29 mouse cellular contexts compared by ENCODE assay signal in genomic region chr15:96325726-96326328, GRCm38 (mm10). TPM values are rescaled to one million over a fixed set of nuclear protein-coding genes. Genes with fewer than 3 reads are reported as not detected.
DNase-seq lines count a peak whose midpoint lies in the region; ATAC-seq and TF ChIP-seq lines count a peak whose summit lies in the region.
"Had no signal": no experiment of that assay in that cellular context is flagged by ENCODE, and none has a peak within 500 bp of the region (broad histone marks: within the 10 kb centered on the region; RNA-seq: fewer than 3 reads in every experiment).

No protein-coding gene starts in this region.

- 0 out of 2 replicates have a peak overlapping the region, but pooled peaks have one; percentile 6 for H3K4me2 ChIP-seq in lung, embryonic 16.5 days (ENCODE audit: low read depth, low read length)
- H3K4me2 ChIP-seq in midbrain, embryonic 11.5 days: no peak overlapping the region
- no peak overlapping the region for H3K4me2 ChIP-seq in forebrain, postnatal 0 days (ENCODE audit: low read depth)
- H3K4me2 ChIP-seq: embryonic facial prominence, embryonic 13.5 days; forebrain, embryonic 15.5 days; heart, embryonic 11.5 days; hindbrain, embryonic 14.5 days; midbrain, embryonic 15.5 days; neural tube, embryonic 15.5 days had no signal

- no peak overlapping the region for H3K9ac ChIP-seq in lung, embryonic 16.5 days (ENCODE audit: low read length)
- no peak overlapping the region for H3K9ac ChIP-seq in midbrain, embryonic 11.5 days (ENCODE audit: low read length)
- H3K9ac ChIP-seq in forebrain, postnatal 0 days: no peak overlapping the region
- H3K9ac ChIP-seq: embryonic facial prominence, embryonic 13.5 days; forebrain, embryonic 15.5 days; hindbrain, embryonic 14.5 days; liver, embryonic 14.5 days; midbrain, embryonic 15.5 days; neural tube, embryonic 15.5 days had no signal

- no peak for TF ChIP-seq CTCF in forebrain, postnatal 0 days (IDR thresholded peaks at IDR 0.05; ENCODE audit: low read depth)

- no peak overlapping the region for H3K4me3 ChIP-seq in lung, embryonic 16.5 days (ENCODE audit: low read length)
- no peak overlapping the region for H3K4me3 ChIP-seq in midbrain, embryonic 11.5 days (ENCODE audit: low read depth, low read length)
- no peak overlapping the region for H3K4me3 ChIP-seq in forebrain, postnatal 0 days (ENCODE audit: low read depth, low read length)
- H3K4me3 ChIP-seq: embryonic facial prominence, embryonic 13.5 days; forebrain, embryonic 10.5 days; forebrain, embryonic 15.5 days; gastrocnemius, adult 2 months; midbrain, embryonic 15.5 days; neural tube, embryonic 15.5 days had no signal

- no peaks in the 10 kb centered on the region; the same call in 1 of the 2 replicates for H3K36me3 ChIP-seq in lung, embryonic 16.5 days (ENCODE audit: control insufficient read depth, insufficient read depth, low read length)
- 0 out of 2 replicates have a peak, but pooled peaks cover 2% of the 10 kb centered on the region for H3K36me3 ChIP-seq in midbrain, embryonic 11.5 days (ENCODE audit: control insufficient read depth, insufficient read depth, low read length)
- H3K36me3 ChIP-seq in forebrain, postnatal 0 days (ENCODE audit: insufficient read depth): peaks cover 5% of the 10 kb centered on the region; the same call in 1 of the 2 replicates
- H3K36me3 ChIP-seq: midbrain, embryonic 15.5 days had no signal

- no peaks in the 10 kb centered on the region for H3K9me3 ChIP-seq in lung, embryonic 16.5 days (ENCODE audit: control insufficient read depth, low read length)
- H3K9me3 ChIP-seq in midbrain, embryonic 11.5 days (ENCODE audit: control insufficient read depth, low read length): no peaks in the 10 kb centered on the region
- H3K9me3 ChIP-seq in forebrain, postnatal 0 days (ENCODE audit: low read length): no peaks in the 10 kb centered on the region
- H3K9me3 ChIP-seq: embryonic facial prominence, embryonic 13.5 days; forebrain, embryonic 10.5 days; forebrain, embryonic 15.5 days; midbrain, embryonic 15.5 days; neural tube, embryonic 15.5 days had no signal

- H3K27me3 ChIP-seq in lung, embryonic 16.5 days (ENCODE audit: control insufficient read depth, insufficient read depth, low read depth, low read length): no peaks in the 10 kb centered on the region
- H3K27me3 ChIP-seq in midbrain, embryonic 11.5 days (ENCODE audit: control insufficient read depth, insufficient read depth, low read length): no peaks in the 10 kb centered on the region
- H3K27me3 ChIP-seq in forebrain, postnatal 0 days (ENCODE audit: insufficient read depth, low read length): no peaks in the 10 kb centered on the region
- H3K27me3 ChIP-seq: embryonic facial prominence, embryonic 13.5 days; forebrain, embryonic 15.5 days; midbrain, embryonic 15.5 days; neural tube, embryonic 15.5 days had no signal

- WGBS in lung, embryonic 16.5 days: 58% methylated on average over 7 of the region's 7 CpGs
- WGBS in midbrain, embryonic 11.5 days: 92% methylated on average over 7 of the region's 7 CpGs
- WGBS in forebrain, postnatal 0 days: 92% methylated on average over 7 of the region's 7 CpGs

- peak; percentile 97 for ATAC-seq in lung, embryonic 16.5 days (ENCODE audit: low read depth)
- no peak for ATAC-seq in midbrain, embryonic 11.5 days (ENCODE audit: low FRiP score)
- no peak for ATAC-seq in forebrain, postnatal 0 days
- ATAC-seq: forebrain, embryonic 15.5 days; midbrain, embryonic 15.5 days had no signal

- peak; percentile 84 to 92 for DNase-seq in lung, adult 18-20 months
- DNase-seq in lung, postnatal 36 days: peak; percentile 91
- no peak for DNase-seq in kidney, adult 9 months
- no peak for DNase-seq in midbrain, embryonic 11.5 days (ENCODE audit: low spot score, missing footprints)
- DNase-seq in forebrain, postnatal 0 days: no peak
- DNase-seq: adrenal gland, adult 2 months; B cell, adult 2 months; cerebellum, adult 11 months; cerebellum, adult 9-11 months; gastrocnemius, adult 2 months; gastrocnemius, postnatal 36 days; heart, adult 18-20 months; kidney, adult 8-10 months; kidney, postnatal 10 days; liver; retina, postnatal 1 day; right cerebral cortex, postnatal 25 days; spleen, adult 18-20 months; thymus, adult 2 months; thymus, postnatal 36 days had no signal

- peak overlapping the region; percentile 83 for H3K27ac ChIP-seq in lung, embryonic 16.5 days (ENCODE audit: low read length)
- no peak overlapping the region for H3K27ac ChIP-seq in midbrain, embryonic 11.5 days (ENCODE audit: low read depth, low read length)
- no peak overlapping the region for H3K27ac ChIP-seq in forebrain, postnatal 0 days (ENCODE audit: low read depth, low read length)
- H3K27ac ChIP-seq: embryonic facial prominence, embryonic 13.5 days; forebrain, embryonic 10.5 days; forebrain, embryonic 15.5 days; gastrocnemius, adult 2 months; hindbrain, embryonic 14.5 days; liver, embryonic 14.5 days; midbrain, embryonic 15.5 days; neural tube, embryonic 15.5 days had no signal

- peaks cover 2% of the 10 kb centered on the region; the same call in 1 of the 2 replicates for H3K4me1 ChIP-seq in lung, embryonic 16.5 days (replicated peaks; ENCODE audit: control insufficient read depth, insufficient read depth, low read length)
- H3K4me1 ChIP-seq in midbrain, embryonic 11.5 days (ENCODE audit: control insufficient read depth, insufficient read depth, low read length): no peaks in the 10 kb centered on the region
- no peaks in the 10 kb centered on the region for H3K4me1 ChIP-seq in forebrain, postnatal 0 days (ENCODE audit: insufficient read depth)
- H3K4me1 ChIP-seq: embryonic facial prominence, embryonic 13.5 days had no signal

RNA-seq across cellular contexts. Expression of gene Arid2, which starts 38.5 kb away (rescaled TPM):
- polyA plus RNA-seq in lung, embryonic 16.5 days (2015; fragmentation: Nextera tagmentation; extraction: Ambion mirVana): 20.8 and 21.5 TPM in 2 replicates
- polyA plus RNA-seq in midbrain, embryonic 11.5 days (2014; fragmentation: Nextera tagmentation; extraction: Ambion mirVana): 34.8 and 35.5 TPM in 2 replicates
- total RNA-seq in forebrain, postnatal 0 days (2014; rRNA removed): 32.2 and 49.9 TPM in 2 replicates
- 7.8 and 10.7 TPM in 2 replicates for polyA plus RNA-seq in forebrain, postnatal 0 days (2015; fragmentation: Nextera tagmentation; extraction: Ambion mirVana)

Comparison
In these comparisons a context has a peak if more than half of its experiments do, and no peak if none do; other contexts are left out.
1. DNase-seq: peak in lung, adult 18-20 months (2 of 2) and lung, postnatal 36 days (single experiment); none in kidney, adult 9 months (single experiment), midbrain, embryonic 11.5 days (single experiment) and forebrain, postnatal 0 days (single experiment).